Mouse (Mus musculus) midbrain, embryonic 16.5 days (tissue): Measurements from ENCODE around the gene Pgf. TPM values are rescaled to one million over a fixed set of nuclear protein-coding genes. Genes with fewer than 3 reads are reported as not detected.

Experiments used
- ATAC-seq: fragments of 200-750 bp; cut with Nextera tagmentation; 2 replicates; pipeline ENCODE4 v1.8.0; 2017; ENCODE audit warnings: moderate TSS enrichment
- H3K27ac ChIP-seq: fragments of 300-500 bp; sonication (generic); 2 replicates; pipeline ENCODE4 v1.5.1; 2014; ENCODE audit warnings: mild to moderate bottlenecking, low read length, mixed read lengths
- H3K27me3 ChIP-seq: fragments of 300-500 bp; sonication (generic); 2 replicates; pipeline ENCODE4 v1.6.1; 2014; ENCODE audit warnings: low read depth, low read length, mixed read lengths; ENCODE audit not compliant: control insufficient read depth, insufficient read depth
- H3K36me3 ChIP-seq: fragments of 300-500 bp; sonication (generic); 2 replicates; pipeline ENCODE4 v1.6.1; 2014; ENCODE audit warnings: mild to moderate bottlenecking, low read length, moderate library complexity, mixed read lengths; ENCODE audit not compliant: control insufficient read depth, insufficient read depth
- H3K4me1 ChIP-seq: fragments of 300-500 bp; sonication (generic); 2 replicates; pipeline ENCODE4 v1.6.1; 2014; ENCODE audit warnings: mild to moderate bottlenecking, low read length, mixed read lengths; ENCODE audit not compliant: control insufficient read depth, insufficient read depth
- H3K4me2 ChIP-seq: fragments of 300-500 bp; sonication (generic); 2 replicates; pipeline ENCODE4 v1.6.1; 2014; ENCODE audit warnings: mild to moderate bottlenecking, low read length, mixed read lengths
- H3K4me3 ChIP-seq: fragments of 300-500 bp; sonication (generic); 2 replicates; pipeline ENCODE4 v1.5.1; 2014; ENCODE audit warnings: low read depth, mild to moderate bottlenecking, low read length, moderate library complexity, mixed read lengths
- H3K9ac ChIP-seq: fragments of 300-500 bp; sonication (generic); 2 replicates; pipeline ENCODE4 v1.6.1; 2014; ENCODE audit warnings: low read depth, low read length, mixed read lengths
- H3K9me3 ChIP-seq: fragments of 300-500 bp; sonication (generic); replicated peaks from 2 replicates; pipeline ENCODE4 v1.6.1; 2014; ENCODE audit warnings: mild to moderate bottlenecking, low read length, mixed read lengths; ENCODE audit not compliant: control insufficient read depth, poor library complexity, severe bottlenecking
- WGBS: fragments of 180-500 bp; shearing (Covaris S2); extraction: QIAGEN DNeasy Blood & Tissue Kit; methylation state at CpG from one replicate; pipeline ENCODE4 v1.1.7; 2014; 5-methylcytosine and 5-hydroxymethylcytosine counted together
- polyA plus RNA-seq: library from polyadenylated mRNA; unstranded; fragments of >200 nt; fragmentation: Nextera tagmentation; extraction: Ambion mirVana; gene quantifications from 2 replicates; pipeline ENCODE4 v1.2.1, GENCODE M21; 2015

Gene Pgf
- polyA plus RNA-seq, 1 experiment from 2014 or later = 9.0 TPM

- Histone ChIP-seq H3K9me3 (no peaks in the 10 kb centered on the region), H3K9ac (no peak overlapping the region), H3K27me3 (no peaks in the 10 kb centered on the region), H3K4me1 (no peaks in the 10 kb centered on the region), H3K36me3 (no peaks in the 10 kb centered on the region), H3K27ac (no peak overlapping the region; the same call in 1 of the 2 replicates), H3K4me3 (no peak overlapping the region), H3K4me2 (no peak overlapping the region)
- ATAC-seq = 0 out of 2 replicates have a peak, but pooled peaks have one; percentile 51
- WGBS = 55% methylated on average over 4 of the region's 4 CpGs
Measured at GRCm38 (mm10) chr12:85194623-85195018, 17.0 kb upstream of the Pgf start.

- no peak overlapping the region for H3K27ac ChIP-seq
- no peaks in the 10 kb centered on the region for H3K27me3 ChIP-seq
- no peaks in the 10 kb centered on the region for H3K9me3 ChIP-seq
- H3K9ac ChIP-seq = no peak overlapping the region
- H3K4me3 ChIP-seq = no peak overlapping the region
- H3K36me3 ChIP-seq = no peaks in the 10 kb centered on the region
- ATAC-seq = no peak
- no peaks in the 10 kb centered on the region for H3K4me1 ChIP-seq
- 90% methylated on average over 11 of the region's 11 CpGs for WGBS
- H3K4me2 ChIP-seq = no peak overlapping the region
Measured at GRCm38 (mm10) chr12:85193923-85194622, 16.5 kb upstream of the Pgf start.

GRCm38 (mm10) chr12:85193146-85193545 is 15.6 kb upstream of the Pgf start:
- Histone ChIP-seq H3K4me2 (no peak overlapping the region), H3K36me3 (no peaks in the 10 kb centered on the region), H3K27ac (no peak overlapping the region), H3K4me1 (no peaks in the 10 kb centered on the region), H3K4me3 (no peak overlapping the region), H3K9me3 (no peaks in the 10 kb centered on the region), H3K27me3 (no peaks in the 10 kb centered on the region), H3K9ac (no peak overlapping the region)
- 84% methylated on average over 10 of the region's 10 CpGs for WGBS
- no peak for ATAC-seq

GRCm38 (mm10) chr12:85192461-85193108 is 15.0 kb upstream of the Pgf start:
- Histone ChIP-seq H3K36me3 (no peaks in the 10 kb centered on the region), H3K4me1 (no peaks in the 10 kb centered on the region), H3K27me3 (no peaks in the 10 kb centered on the region), H3K9me3 (no peaks in the 10 kb centered on the region), H3K9ac (no peak overlapping the region), H3K4me2 (no peak overlapping the region), H3K4me3 (no peak overlapping the region), H3K27ac (no peak overlapping the region)
- no peak for ATAC-seq
- 34% methylated on average over 19 of the region's 19 CpGs for WGBS

GRCm38 (mm10) chr12:85190290-85190689 is 12.7 kb upstream of the Pgf start:
- H3K36me3 ChIP-seq = no peaks in the 10 kb centered on the region
- H3K9ac ChIP-seq = no peak overlapping the region
- no peak overlapping the region for H3K27ac ChIP-seq
- no peaks in the 10 kb centered on the region for H3K4me1 ChIP-seq
- no peak overlapping the region for H3K4me2 ChIP-seq
- H3K4me3 ChIP-seq = no peak overlapping the region
- H3K27me3 ChIP-seq = no peaks in the 10 kb centered on the region
- H3K9me3 ChIP-seq = no peaks in the 10 kb centered on the region
- no peak for ATAC-seq
- WGBS = 76% methylated on average over 7 of the region's 7 CpGs

- no peak for ATAC-seq
- no peak overlapping the region for H3K4me2 ChIP-seq
- H3K27me3 ChIP-seq = no peaks in the 10 kb centered on the region; the same call in 1 of the 2 replicates
- WGBS = 77% methylated on average over 7 of the region's 7 CpGs
- H3K27ac ChIP-seq = no peak overlapping the region
- H3K36me3 ChIP-seq = no peaks in the 10 kb centered on the region
- no peaks in the 10 kb centered on the region for H3K9me3 ChIP-seq
- H3K4me1 ChIP-seq = peaks cover 12% of the 10 kb centered on the region; the same call in 1 of the 2 replicates
- H3K9ac ChIP-seq = no peak overlapping the region
- H3K4me3 ChIP-seq = no peak overlapping the region
Measured at GRCm38 (mm10) chr12:85186361-85186760, 8.8 kb upstream of the Pgf start.

- Histone ChIP-seq H3K27me3 (no peaks in the 10 kb centered on the region; the same call in 1 of the 2 replicates), H3K27ac (no peak overlapping the region), H3K9ac (no peak overlapping the region), H3K36me3 (no peaks in the 10 kb centered on the region), H3K4me2 (no peak overlapping the region), H3K4me3 (no peak overlapping the region), H3K4me1 (peaks cover 12% of the 10 kb centered on the region; the same call in 1 of the 2 replicates), H3K9me3 (no peaks in the 10 kb centered on the region)
- ATAC-seq = no peak
- WGBS = 69% methylated on average over 8 of the region's 8 CpGs
Measured at GRCm38 (mm10) chr12:85185810-85186209, 8.2 kb upstream of the Pgf start.

GRCm38 (mm10) chr12:85184118-85184517 is 6.5 kb upstream of the Pgf start:
- Histone ChIP-seq H3K27me3 (peaks cover 2% of the 10 kb centered on the region; the same call in 1 of the 2 replicates), H3K27ac (no peak overlapping the region), H3K9me3 (no peaks in the 10 kb centered on the region), H3K9ac (no peak overlapping the region), H3K4me2 (no peak overlapping the region), H3K36me3 (no peaks in the 10 kb centered on the region), H3K4me1 (peaks cover 12% of the 10 kb centered on the region; the same call in 1 of the 2 replicates), H3K4me3 (no peak overlapping the region)
- ATAC-seq = no peak
- 75% methylated on average over 5 of the region's 5 CpGs for WGBS

GRCm38 (mm10) chr12:85182898-85183297 is 5.3 kb upstream of the Pgf start:
- Histone ChIP-seq H3K9me3 (no peaks in the 10 kb centered on the region), H3K4me2 (no peak overlapping the region), H3K4me1 (peaks cover 12% of the 10 kb centered on the region; the same call in 1 of the 2 replicates), H3K9ac (no peak overlapping the region), H3K36me3 (no peaks in the 10 kb centered on the region), H3K27ac (no peak overlapping the region), H3K4me3 (no peak overlapping the region), H3K27me3 (peaks cover 2% of the 10 kb centered on the region; the same call in 1 of the 2 replicates)
- no peak for ATAC-seq
- 52% methylated on average over 5 of the region's 5 CpGs for WGBS
